Mouse (Mus musculus): Measurements from ENCODE around the gene Scn9a.

Scn9a gene

GRCm38 (mm10) chr2:66462458-66462857 is 172.3 kb downstream of the Scn9a start:
- no peak for DNase-seq

GRCm38 (mm10) chr2:66440711-66441110 is 194.1 kb downstream of the Scn9a start, which contains the start of gene Scn1a:
Gene Scn1a (minus strand): TSS chr2:66440840.
- peak; percentile 82 for DNase-seq

- peak; percentile 50 for DNase-seq
These were observed 194.8 kb downstream of the Scn9a start for GRCm38 (mm10) chr2:66439764-66440471.

- no peak for DNase-seq
These were observed 198.5 kb downstream of the Scn9a start for GRCm38 (mm10) chr2:66436286-66436685.
